Mouse (Mus musculus): ENCODE data around the gene Cnih2. TPM values are rescaled to one million over a fixed set of nuclear protein-coding genes. Genes with fewer than 3 reads are reported as not detected.

The Cnih2 gene
- polyA plus RNA-seq (2014; fragmentation: Illumina TruSeq; extraction: RNeasy Lipid Tissue Mini Kit (QIAGEN cat#74804); ENCODE audit: low read depth, low replicate concordance) = not detected

DNA sequence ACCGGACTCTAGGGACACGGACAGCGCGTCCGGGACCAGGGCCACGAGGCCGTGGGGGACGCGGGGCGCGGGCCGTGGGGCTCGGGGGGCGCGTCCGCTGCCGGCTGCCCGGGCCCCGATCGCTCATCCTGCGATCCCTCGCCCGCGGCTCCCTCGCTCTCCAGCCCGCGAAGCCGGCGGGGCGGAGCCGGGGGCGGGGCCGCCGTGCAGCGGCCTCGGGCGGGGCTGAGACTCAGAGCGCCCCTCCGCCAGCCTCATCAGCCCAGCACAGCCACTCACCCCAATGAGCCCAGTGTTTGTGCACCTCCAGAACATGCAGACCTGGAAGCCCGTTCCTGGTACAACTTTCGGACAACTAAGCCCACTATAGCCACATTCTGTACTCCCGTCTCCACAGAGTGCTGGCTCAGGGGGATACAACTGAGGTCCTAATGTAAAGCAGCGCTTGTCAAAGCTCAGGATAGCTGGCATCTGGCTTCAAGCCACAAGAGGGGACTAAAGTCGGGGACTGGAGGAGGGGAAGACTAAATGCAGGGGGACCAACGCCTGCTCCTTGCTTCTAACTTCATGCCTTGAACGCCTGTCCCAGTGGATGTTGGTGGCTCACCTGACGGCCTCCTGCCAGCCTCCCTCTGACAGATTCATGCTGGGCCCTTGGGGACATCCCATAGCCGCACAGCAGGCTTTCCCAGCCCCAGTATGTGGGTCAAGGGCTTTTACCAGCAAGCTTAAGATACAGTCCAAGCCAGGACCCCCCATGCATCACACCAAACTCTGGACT lies at the start of gene Cnih2:
Gene Cnih2, minus strand, starts transcription at position 159 of the 781 bp plus-strand sequence.

DNA sequence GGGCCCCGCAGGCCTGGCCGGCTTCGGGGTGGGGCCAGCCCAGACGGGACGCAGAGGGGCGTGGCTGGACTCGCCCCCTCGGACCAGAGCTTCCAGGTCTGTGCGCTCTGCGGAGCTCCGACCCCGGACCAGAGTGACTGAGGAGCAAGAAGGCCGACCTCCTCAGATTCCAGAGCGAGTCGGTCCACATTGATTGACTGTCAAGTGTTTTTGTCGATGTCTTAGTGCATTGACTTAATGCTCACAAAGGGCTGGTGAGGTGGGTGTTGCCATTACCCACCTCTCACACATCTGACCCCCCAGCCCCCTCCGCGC lies 20.0 kb upstream of the Cnih2 start, which contains the start of gene Klc2:
Gene Klc2, minus strand, starts transcription at position 177 of the 315 bp plus-strand sequence.

DNA sequence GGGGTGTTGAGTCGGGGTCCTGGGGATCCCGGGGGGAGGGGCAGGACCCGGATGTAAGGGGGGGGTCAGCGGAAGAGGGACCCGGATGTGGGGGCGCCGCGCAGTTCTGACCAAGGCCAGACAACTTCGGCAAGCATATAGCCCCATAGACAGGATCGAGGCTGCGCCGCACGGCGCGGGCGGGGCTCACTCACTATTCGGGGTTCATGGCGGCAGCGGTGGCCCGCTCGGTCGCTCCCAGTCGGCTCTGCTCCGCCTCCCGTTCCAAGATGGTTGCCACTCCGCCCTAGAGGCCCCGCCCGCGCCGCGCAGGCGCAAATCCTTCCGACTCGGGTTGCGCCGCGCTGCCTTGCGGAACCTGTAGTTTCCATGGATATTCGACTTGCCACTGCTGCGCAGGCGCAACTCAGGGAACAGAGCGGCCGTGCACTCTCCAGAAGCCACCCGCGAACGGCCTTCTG lies 8.4 kb upstream of the Cnih2 start, which contains the start of gene Rab1b:
Gene Rab1b, minus strand, starts transcription at position 342 of the 461 bp plus-strand sequence.

DNA sequence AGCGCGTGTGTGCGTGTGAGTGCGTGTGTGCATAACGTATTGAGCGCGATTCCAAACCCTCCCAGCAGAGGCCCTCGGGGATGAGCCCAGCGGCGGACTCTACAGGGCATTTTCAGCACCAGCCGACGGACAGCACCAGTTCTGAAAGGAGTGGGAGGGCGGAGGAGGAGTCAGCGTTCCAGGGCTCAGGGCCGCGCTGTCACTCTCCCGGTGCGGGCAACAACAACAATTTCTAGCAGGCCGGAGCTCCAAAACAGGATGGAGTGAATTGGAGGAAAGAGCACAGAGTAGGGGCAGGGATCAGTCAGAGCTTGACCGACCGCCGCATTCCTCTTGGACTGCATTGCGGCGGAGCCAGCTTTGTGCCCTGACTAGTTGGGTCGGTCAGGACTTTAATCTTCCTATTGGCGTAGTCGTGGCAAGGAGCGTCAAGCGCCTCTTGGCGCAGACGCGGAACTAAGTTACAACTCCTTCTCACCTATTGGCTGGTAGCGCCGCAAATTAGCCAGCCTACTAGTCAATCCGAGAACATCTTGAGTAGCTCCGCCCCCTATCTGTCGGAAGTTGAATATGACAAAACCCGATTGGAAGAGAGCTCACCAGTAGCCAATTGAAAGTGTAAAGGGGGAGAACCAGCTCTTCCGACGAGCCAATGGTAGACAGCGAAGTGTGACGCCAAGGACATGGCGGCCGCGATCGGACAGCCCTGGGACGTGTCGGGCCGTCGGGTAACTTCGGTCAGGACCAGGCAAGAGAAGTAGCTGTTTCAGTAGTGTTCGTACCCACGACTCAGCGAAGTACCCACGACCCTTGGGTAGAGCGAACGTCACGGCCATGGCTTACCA lies 10.2 kb downstream of the Cnih2 start, which contains the start of gene Yif1a:
Gene Yif1a, plus strand, starts transcription at position 655 of the 845 bp plus-strand sequence.

DNA sequence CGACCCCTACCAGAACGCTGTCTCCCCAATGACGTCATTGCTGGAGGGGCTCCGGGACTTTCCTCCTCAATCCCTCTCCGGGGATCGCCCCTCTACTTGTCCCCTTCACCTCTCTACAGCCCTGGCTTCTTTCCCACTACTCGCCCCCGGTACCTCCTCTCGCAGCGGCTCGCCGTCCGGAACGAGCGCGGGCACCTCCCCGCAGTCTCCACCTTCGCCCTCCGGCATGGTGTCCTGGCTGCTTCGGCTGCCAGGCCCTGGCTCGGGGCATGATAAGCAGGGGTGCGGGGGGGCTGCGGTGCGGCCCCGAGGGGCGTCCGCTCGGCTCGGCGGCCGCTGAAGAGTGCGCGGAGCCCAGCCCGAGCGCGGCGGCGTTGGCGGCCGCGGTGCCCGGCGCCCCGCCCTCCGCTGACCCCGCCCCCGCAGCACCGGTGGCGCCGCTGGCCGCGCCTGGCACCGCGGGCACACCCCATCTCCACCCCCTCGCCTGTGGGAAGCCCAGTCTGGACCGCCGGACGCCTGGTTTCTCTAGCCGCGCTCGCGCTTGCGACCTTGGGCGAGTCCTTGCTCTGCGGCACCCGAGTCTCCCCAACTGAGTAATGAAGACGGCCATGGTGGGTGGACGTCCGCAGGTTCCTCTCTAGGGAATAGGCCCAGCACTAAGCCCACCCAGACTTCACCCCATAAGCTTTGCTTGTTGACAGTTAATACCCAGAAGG lies 13.0 kb downstream of the Cnih2 start, which contains the start of gene Tmem151a:
Gene Tmem151a, minus strand, starts transcription at position 387 of the 719 bp plus-strand sequence.

DNA sequence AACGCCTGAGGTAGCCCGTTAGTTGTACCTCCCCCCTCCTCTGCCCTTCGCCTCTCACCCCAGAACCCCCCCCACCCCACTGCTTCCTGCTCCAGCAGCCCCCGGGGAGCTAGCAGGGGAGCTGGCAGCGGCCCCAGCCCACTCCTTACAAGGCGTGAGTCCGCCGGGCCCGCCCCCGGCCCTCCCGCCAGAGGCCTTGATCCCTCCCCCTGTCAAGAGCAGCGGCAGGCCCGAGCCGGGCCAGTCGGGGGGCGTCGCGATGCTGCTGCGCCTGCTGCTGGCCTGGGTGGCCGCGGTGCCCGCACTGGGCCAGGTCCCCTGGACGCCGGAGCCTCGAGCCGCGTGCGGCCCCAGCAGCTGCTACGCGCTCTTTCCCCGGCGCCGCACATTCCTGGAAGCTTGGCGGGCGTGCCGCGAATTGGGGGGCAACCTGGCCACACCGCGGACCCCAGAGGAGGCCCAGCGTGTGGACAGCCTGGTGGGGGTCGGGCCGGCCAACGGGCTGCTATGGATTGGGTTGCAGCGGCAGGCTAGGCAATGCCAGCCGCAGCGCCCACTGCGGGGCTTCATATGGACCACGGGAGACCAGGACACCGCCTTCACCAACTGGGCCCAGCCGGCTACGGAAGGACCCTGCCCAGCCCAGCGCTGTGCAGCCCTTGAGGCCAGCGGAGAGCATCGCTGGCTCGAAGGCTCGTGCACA lies 30.3 kb downstream of the Cnih2 start, which contains the start of gene Cd248:
Gene Cd248, plus strand, starts transcription at position 212 of the 703 bp plus-strand sequence.

DNA sequence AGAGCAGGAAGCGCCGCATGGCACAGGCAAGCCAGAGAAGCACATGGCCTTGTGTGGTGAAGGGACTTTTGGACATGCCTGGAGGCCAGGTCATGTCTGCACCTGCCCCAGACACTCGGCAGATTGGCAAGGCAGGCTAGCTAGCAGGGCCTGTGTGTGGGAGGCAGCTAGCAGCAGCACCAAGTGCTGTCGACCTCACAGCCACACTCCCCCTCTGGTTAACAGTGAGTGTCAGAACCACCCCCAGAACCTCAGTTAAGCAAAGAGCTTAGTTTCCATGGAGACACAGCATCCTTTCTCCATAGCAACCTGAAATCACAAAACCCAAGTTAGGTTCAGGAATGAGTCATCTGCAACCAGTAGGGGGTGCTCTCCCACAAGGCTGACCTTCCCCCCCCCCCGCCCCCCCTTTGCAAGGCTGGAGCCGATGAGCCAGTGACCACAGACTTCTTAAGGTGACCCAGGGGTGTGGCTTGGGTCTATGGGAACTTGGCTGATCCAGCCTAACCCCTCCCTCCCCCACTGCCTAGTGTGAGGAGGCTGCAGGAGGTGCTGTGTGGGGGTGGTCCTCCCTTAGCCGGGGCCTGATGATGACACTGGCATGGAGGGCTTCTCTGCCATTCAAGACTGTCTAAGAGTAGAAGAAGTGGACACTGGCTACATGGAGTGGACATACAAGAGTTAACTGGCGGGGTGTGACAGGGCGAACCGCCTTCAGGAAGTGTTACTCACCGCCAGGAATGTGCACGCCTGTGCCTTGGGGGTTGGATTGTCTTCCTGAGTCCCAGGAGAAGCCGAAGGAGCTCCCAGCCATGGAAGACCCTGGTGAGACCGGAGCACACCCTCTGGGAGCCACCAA lies 48.0 kb downstream of the Cnih2 start, which contains the start of gene Rin1:
Gene Rin1, plus strand, starts transcription at position 435 of the 859 bp plus-strand sequence.

Other genes starting within 250 kb of the Cnih2 start
- 10.3 TPM for gene Ctsf, start 243.4 kb downstream of the Cnih2 start, polyA plus RNA-seq (2014; fragmentation: Illumina TruSeq; extraction: RNeasy Lipid Tissue Mini Kit (QIAGEN cat#74804); ENCODE audit: low read depth, low replicate concordance)
- gene Actn3, start 220.6 kb downstream of the Cnih2 start, polyA plus RNA-seq (2014; fragmentation: Illumina TruSeq; extraction: RNeasy Lipid Tissue Mini Kit (QIAGEN cat#74804); ENCODE audit: low read depth, low replicate concordance) = not detected
- gene Zdhhc24, start 219.9 kb downstream of the Cnih2 start, polyA plus RNA-seq (2014; fragmentation: Illumina TruSeq; extraction: RNeasy Lipid Tissue Mini Kit (QIAGEN cat#74804); ENCODE audit: low read depth, low replicate concordance) = 23.1 TPM
- 2.1 TPM for gene Bbs1, start 191.9 kb downstream of the Cnih2 start, polyA plus RNA-seq (2014; fragmentation: Illumina TruSeq; extraction: RNeasy Lipid Tissue Mini Kit (QIAGEN cat#74804); ENCODE audit: low read depth, low replicate concordance)
- 5.8 TPM for gene Dpp3, start 170.2 kb downstream of the Cnih2 start, polyA plus RNA-seq (2014; fragmentation: Illumina TruSeq; extraction: RNeasy Lipid Tissue Mini Kit (QIAGEN cat#74804); ENCODE audit: low read depth, low replicate concordance)
- gene Peli3, start 155.4 kb downstream of the Cnih2 start, polyA plus RNA-seq (2014; fragmentation: Illumina TruSeq; extraction: RNeasy Lipid Tissue Mini Kit (QIAGEN cat#74804); ENCODE audit: low read depth, low replicate concordance) = 0.85 TPM
- 16.4 TPM for gene Mrpl11, start 136.4 kb downstream of the Cnih2 start, polyA plus RNA-seq (2014; fragmentation: Illumina TruSeq; extraction: RNeasy Lipid Tissue Mini Kit (QIAGEN cat#74804); ENCODE audit: low read depth, low replicate concordance)
- gene Npas4, start 108.2 kb downstream of the Cnih2 start, polyA plus RNA-seq (2014; fragmentation: Illumina TruSeq; extraction: RNeasy Lipid Tissue Mini Kit (QIAGEN cat#74804); ENCODE audit: low read depth, low replicate concordance) = 0.16 TPM
- gene Slc29a2, start 74.7 kb downstream of the Cnih2 start, polyA plus RNA-seq (2014; fragmentation: Illumina TruSeq; extraction: RNeasy Lipid Tissue Mini Kit (QIAGEN cat#74804); ENCODE audit: low read depth, low replicate concordance) = not detected
- gene B4gat1, start 59.7 kb downstream of the Cnih2 start, polyA plus RNA-seq (2014; fragmentation: Illumina TruSeq; extraction: RNeasy Lipid Tissue Mini Kit (QIAGEN cat#74804); ENCODE audit: low read depth, low replicate concordance) = 10.9 TPM
- gene AC124502.3, start 59.6 kb downstream of the Cnih2 start, polyA plus RNA-seq (2014; fragmentation: Illumina TruSeq; extraction: RNeasy Lipid Tissue Mini Kit (QIAGEN cat#74804); ENCODE audit: low read depth, low replicate concordance) = 0.32 TPM
- 1.1 TPM for gene Brms1, start 57.2 kb downstream of the Cnih2 start, polyA plus RNA-seq (2014; fragmentation: Illumina TruSeq; extraction: RNeasy Lipid Tissue Mini Kit (QIAGEN cat#74804); ENCODE audit: low read depth, low replicate concordance)
- gene Rin1, start 48.0 kb downstream of the Cnih2 start, polyA plus RNA-seq (2014; fragmentation: Illumina TruSeq; extraction: RNeasy Lipid Tissue Mini Kit (QIAGEN cat#74804); ENCODE audit: low read depth, low replicate concordance) = 0.66 TPM
- 0.32 TPM for gene Cd248, start 30.4 kb downstream of the Cnih2 start, polyA plus RNA-seq (2014; fragmentation: Illumina TruSeq; extraction: RNeasy Lipid Tissue Mini Kit (QIAGEN cat#74804); ENCODE audit: low read depth, low replicate concordance)
- not detected for gene Tmem151a, start 13.0 kb downstream of the Cnih2 start, polyA plus RNA-seq (2014; fragmentation: Illumina TruSeq; extraction: RNeasy Lipid Tissue Mini Kit (QIAGEN cat#74804); ENCODE audit: low read depth, low replicate concordance)
- 17.9 TPM for gene Yif1a, start 10.0 kb downstream of the Cnih2 start, polyA plus RNA-seq (2014; fragmentation: Illumina TruSeq; extraction: RNeasy Lipid Tissue Mini Kit (QIAGEN cat#74804); ENCODE audit: low read depth, low replicate concordance)
- gene Rab1b, start 8.6 kb upstream of the Cnih2 start, polyA plus RNA-seq (2014; fragmentation: Illumina TruSeq; extraction: RNeasy Lipid Tissue Mini Kit (QIAGEN cat#74804); ENCODE audit: low read depth, low replicate concordance) = 2.5 TPM
- gene Klc2, start 20.0 kb upstream of the Cnih2 start, polyA plus RNA-seq (2014; fragmentation: Illumina TruSeq; extraction: RNeasy Lipid Tissue Mini Kit (QIAGEN cat#74804); ENCODE audit: low read depth, low replicate concordance) = 0.25 TPM
- gene Pacs1, start 174.6 kb upstream of the Cnih2 start, polyA plus RNA-seq (2014; fragmentation: Illumina TruSeq; extraction: RNeasy Lipid Tissue Mini Kit (QIAGEN cat#74804); ENCODE audit: low read depth, low replicate concordance) = 3.0 TPM
- 39.8 TPM for gene Sf3b2, start 196.9 kb upstream of the Cnih2 start, polyA plus RNA-seq (2014; fragmentation: Illumina TruSeq; extraction: RNeasy Lipid Tissue Mini Kit (QIAGEN cat#74804); ENCODE audit: low read depth, low replicate concordance)
- gene Gal3st3, start 199.8 kb upstream of the Cnih2 start, polyA plus RNA-seq (2014; fragmentation: Illumina TruSeq; extraction: RNeasy Lipid Tissue Mini Kit (QIAGEN cat#74804); ENCODE audit: low read depth, low replicate concordance) = not detected
- gene Catsper1, start 237.2 kb upstream of the Cnih2 start, polyA plus RNA-seq (2014; fragmentation: Illumina TruSeq; extraction: RNeasy Lipid Tissue Mini Kit (QIAGEN cat#74804); ENCODE audit: low read depth, low replicate concordance) = not detected